Mouse (Mus musculus) heart, embryonic 11.5 days (tissue): ENCODE data around the gene Zg16. TPM values are rescaled to one million over a fixed set of nuclear protein-coding genes. Genes with fewer than 3 reads are reported as not detected.
A peak's percentile ranks its signal among the peaks of the same experiment; 100 is the strongest.

Experiments
- ATAC-seq: fragments of 200-750 bp; cut with Nextera tagmentation; replicated peaks from 2 replicates; pipeline ENCODE4 v1.8.0; 2017; ENCODE audit warnings: moderate library complexity; ENCODE audit not compliant: insufficient number of reproducible peaks, low FRiP score, low TSS enrichment
- H3K27ac ChIP-seq: fragments of 300-500 bp; sonication (generic); 2 replicates; pipeline ENCODE4 v1.5.1; 2014; ENCODE audit warnings: mild to moderate bottlenecking, low read depth, low read length
- H3K27me3 ChIP-seq: fragments of 300-500 bp; sonication (generic); 2 replicates; pipeline ENCODE4 v1.6.1; 2014; ENCODE audit warnings: mild to moderate bottlenecking, low read length, mixed read lengths; ENCODE audit not compliant: control insufficient read depth, insufficient read depth
- H3K36me3 ChIP-seq: fragments of 300-500 bp; sonication (generic); 2 replicates; pipeline ENCODE4 v1.6.1; 2014; ENCODE audit warnings: mild to moderate bottlenecking, low read length, moderate library complexity, mixed read lengths; ENCODE audit not compliant: control insufficient read depth, insufficient read depth
- H3K4me1 ChIP-seq: fragments of 300-500 bp; sonication (generic); 2 replicates; pipeline ENCODE4 v1.6.1; 2014; ENCODE audit warnings: low read length; ENCODE audit not compliant: control insufficient read depth, insufficient read depth
- H3K4me2 ChIP-seq: fragments of 300-500 bp; sonication (generic); 2 replicates; pipeline ENCODE4 v1.6.1; 2014; ENCODE audit warnings: mild to moderate bottlenecking, moderate library complexity
- H3K4me3 ChIP-seq: fragments of 300-500 bp; sonication (generic); 2 replicates; pipeline ENCODE4 v1.5.1; 2014; ENCODE audit warnings: low read depth, low read length
- H3K9ac ChIP-seq: fragments of 300-500 bp; sonication (generic); 2 replicates; pipeline ENCODE4 v1.6.1; 2014; ENCODE audit warnings: mild to moderate bottlenecking, low read depth, low read length, moderate library complexity
- H3K9me3 ChIP-seq: fragments of 300-500 bp; sonication (generic); replicated peaks from 2 replicates; pipeline ENCODE4 v1.6.1; 2016; ENCODE audit warnings: low read length; ENCODE audit not compliant: control insufficient read depth
- WGBS: fragments of 180-500 bp; shearing (Covaris S2); extraction: QIAGEN DNeasy Blood & Tissue Kit; methylation state at CpG from one replicate; pipeline ENCODE4 v1.1.7; 2014; ENCODE audit not compliant: insufficient replicate concordance; 5-methylcytosine and 5-hydroxymethylcytosine counted together
- polyA plus RNA-seq: library from polyadenylated mRNA; unstranded; fragments of >200 nt; fragmentation: Nextera tagmentation; extraction: Ambion mirVana; gene quantifications from 2 replicates; pipeline ENCODE4 v1.2.1, GENCODE M21; 2014

Gene Zg16
- polyA plus RNA-seq, 1 experiment from 2014 or later: not detected

GRCm38 (mm10) chr7:127110239-127111007 lies 23.3 kb upstream of the Zg16 start:
- H3K4me1 ChIP-seq: 0 out of 2 replicates have a peak, but pooled peaks cover 3% of the 10 kb centered on the region
- no peak overlapping the region for H3K4me3 ChIP-seq
- no peak overlapping the region for H3K9ac ChIP-seq
- 0 out of 2 replicates have a peak, but pooled peaks cover 1% of the 10 kb centered on the region for H3K27me3 ChIP-seq
- H3K4me2 ChIP-seq: no peak overlapping the region
- 45% methylated on average over 18 of the region's 18 CpGs for WGBS
- H3K9me3 ChIP-seq: no peaks in the 10 kb centered on the region
- H3K27ac ChIP-seq: no peak overlapping the region
- ATAC-seq: no peak
- no peaks in the 10 kb centered on the region for H3K36me3 ChIP-seq

- Histone ChIP-seq H3K27ac (no peak overlapping the region), H3K4me2 (no peak overlapping the region), H3K36me3 (no peaks in the 10 kb centered on the region), H3K4me3 (no peak overlapping the region), H3K9me3 (no peaks in the 10 kb centered on the region), H3K9ac (no peak overlapping the region), H3K27me3 (0 out of 2 replicates have a peak, but pooled peaks cover 2% of the 10 kb centered on the region), H3K4me1 (no peaks in the 10 kb centered on the region)
- no peak for ATAC-seq
- WGBS: 75% methylated on average over 7 of the region's 7 CpGs
These were observed 18.4 kb upstream of the Zg16 start for GRCm38 (mm10) chr7:127105551-127105950.

GRCm38 (mm10) chr7:127104560-127105332 lies 17.6 kb upstream of the Zg16 start:
- no peak overlapping the region for H3K27ac ChIP-seq

GRCm38 (mm10) chr7:127103960-127104359 lies 16.8 kb upstream of the Zg16 start:
- WGBS: 59% methylated on average over 6 of the region's 6 CpGs
- Histone ChIP-seq H3K36me3 (no peaks in the 10 kb centered on the region), H3K4me1 (no peaks in the 10 kb centered on the region), H3K27ac (no peak overlapping the region), H3K4me3 (no peak overlapping the region), H3K4me2 (no peak overlapping the region), H3K9me3 (no peaks in the 10 kb centered on the region), H3K27me3 (0 out of 2 replicates have a peak, but pooled peaks cover 2% of the 10 kb centered on the region), H3K9ac (no peak overlapping the region)
- no peak for ATAC-seq

More at GRCm38 (mm10) chr7:127104560-127105332, 17.6 kb upstream of the Zg16 start:
- WGBS: 14% methylated on average over 17 of the region's 17 CpGs
- 0 out of 2 replicates have a peak, but pooled peaks cover 2% of the 10 kb centered on the region for H3K27me3 ChIP-seq
- peak overlapping the region; percentile 59; the same call in 1 of the 2 replicates for H3K9ac ChIP-seq
- no peaks in the 10 kb centered on the region for H3K9me3 ChIP-seq
- no peaks in the 10 kb centered on the region for H3K36me3 ChIP-seq
- 0 out of 2 replicates have a peak, but pooled peaks have one; percentile 63 for ATAC-seq
- peak overlapping the region; percentile 54 for H3K4me2 ChIP-seq
- H3K4me3 ChIP-seq: peak overlapping the region; percentile 25
- no peaks in the 10 kb centered on the region for H3K4me1 ChIP-seq

GRCm38 (mm10) chr7:127102148-127102547 lies 15.0 kb upstream of the Zg16 start:
- 0 out of 2 replicates have a peak, but pooled peaks cover 2% of the 10 kb centered on the region for H3K27me3 ChIP-seq
- H3K9me3 ChIP-seq: no peaks in the 10 kb centered on the region
- no peak for ATAC-seq
- no peak overlapping the region for H3K27ac ChIP-seq
- WGBS: 65% methylated on average over 6 of the region's 6 CpGs
- H3K36me3 ChIP-seq: no peaks in the 10 kb centered on the region
- no peak overlapping the region for H3K4me3 ChIP-seq
- H3K4me1 ChIP-seq: no peaks in the 10 kb centered on the region
- no peak overlapping the region for H3K9ac ChIP-seq
- H3K4me2 ChIP-seq: no peak overlapping the region

GRCm38 (mm10) chr7:127101451-127102016 lies 14.4 kb upstream of the Zg16 start:
- no peak for ATAC-seq
- no peak overlapping the region for H3K4me3 ChIP-seq
- H3K9ac ChIP-seq: no peak overlapping the region
- H3K27me3 ChIP-seq: 0 out of 2 replicates have a peak, but pooled peaks cover 2% of the 10 kb centered on the region
- H3K4me2 ChIP-seq: no peak overlapping the region
- H3K27ac ChIP-seq: no peak overlapping the region
- WGBS: 19% methylated on average over 2 of the region's 2 CpGs
- H3K9me3 ChIP-seq: no peaks in the 10 kb centered on the region
- no peaks in the 10 kb centered on the region for H3K36me3 ChIP-seq
- no peaks in the 10 kb centered on the region for H3K4me1 ChIP-seq

- WGBS: 84% methylated on average over 4 of the region's 4 CpGs
- ATAC-seq: no peak
These were observed 12.4 kb upstream of the Zg16 start for GRCm38 (mm10) chr7:127099528-127099927.

GRCm38 (mm10) chr7:127098950-127099349 lies 11.8 kb upstream of the Zg16 start:
- Histone ChIP-seq H3K4me3 (no peak overlapping the region), H3K4me2 (no peak overlapping the region), H3K9ac (no peak overlapping the region), H3K4me1 (no peaks in the 10 kb centered on the region), H3K36me3 (no peaks in the 10 kb centered on the region), H3K27ac (no peak overlapping the region), H3K27me3 (no peaks in the 10 kb centered on the region), H3K9me3 (no peaks in the 10 kb centered on the region)
- WGBS: 85% methylated on average over 4 of the region's 4 CpGs
- no peak for ATAC-seq

More at GRCm38 (mm10) chr7:127099528-127099927, 12.4 kb upstream of the Zg16 start:
- Histone ChIP-seq H3K9ac (no peak overlapping the region), H3K4me3 (no peak overlapping the region), H3K27me3 (no peaks in the 10 kb centered on the region), H3K36me3 (no peaks in the 10 kb centered on the region), H3K4me1 (no peaks in the 10 kb centered on the region), H3K4me2 (no peak overlapping the region), H3K27ac (no peak overlapping the region), H3K9me3 (no peaks in the 10 kb centered on the region)
